Mouse (Mus musculus) liver, embryonic 12.5 days (tissue): ENCODE data around the gene Capn2. TPM values are rescaled to one million over a fixed set of nuclear protein-coding genes. Genes with fewer than 3 reads are reported as not detected.

Experiments used
- ATAC-seq: fragments of 200-750 bp; cut with Nextera tagmentation; 2 replicates; pipeline ENCODE4 v1.8.0; 2017; ENCODE audit warnings: moderate number of reproducible peaks, mild to moderate bottlenecking, moderate library complexity
- H3K27ac ChIP-seq: fragments of 300-500 bp; sonication (generic); 2 replicates; pipeline ENCODE4 v1.5.1; 2016; ENCODE audit warnings: mild to moderate bottlenecking
- H3K27me3 ChIP-seq: fragments of 300-500 bp; sonication (generic); replicated peaks from 2 replicates; pipeline ENCODE4 v1.6.1; 2016; ENCODE audit warnings: mild to moderate bottlenecking, moderate library complexity
- H3K36me3 ChIP-seq: fragments of 300-500 bp; sonication (generic); 2 replicates; pipeline ENCODE4 v1.6.1; 2016; ENCODE audit warnings: mild to moderate bottlenecking, moderate library complexity
- H3K4me1 ChIP-seq: fragments of 300-500 bp; sonication (generic); 2 replicates; pipeline ENCODE4 v1.6.1; 2016
- H3K4me2 ChIP-seq: fragments of 300-500 bp; sonication (generic); 2 replicates; pipeline ENCODE4 v1.6.1; 2016; ENCODE audit warnings: mild to moderate bottlenecking, moderate library complexity
- H3K4me3 ChIP-seq: fragments of 300-500 bp; sonication (generic); 2 replicates; pipeline ENCODE4 v1.5.1; 2016; ENCODE audit warnings: mild to moderate bottlenecking, moderate library complexity
- H3K9ac ChIP-seq: fragments of 300-500 bp; sonication (generic); 2 replicates; pipeline ENCODE4 v1.6.1; 2016; ENCODE audit warnings: mild to moderate bottlenecking, moderate library complexity
- H3K9me3 ChIP-seq: fragments of 300-500 bp; sonication (generic); replicated peaks from 2 replicates; pipeline ENCODE4 v1.6.1; 2016; ENCODE audit warnings: mild to moderate bottlenecking, moderate library complexity
- WGBS: fragments of 180-500 bp; shearing (Covaris S2); methylation state at CpG from one replicate; pipeline ENCODE4 v1.1.7; 2016; ENCODE audit not compliant: insufficient replicate concordance; 5-methylcytosine and 5-hydroxymethylcytosine counted together
- polyA plus RNA-seq: library from polyadenylated mRNA; unstranded; fragments of >200 nt; fragmentation: Nextera tagmentation; extraction: Ambion mirVana; gene quantifications from 2 replicates; pipeline ENCODE4 v1.2.1, GENCODE M21; 2016

The Capn2 gene
- polyA plus RNA-seq, 1 experiment from 2014 or later: 36.6 TPM

DNA sequence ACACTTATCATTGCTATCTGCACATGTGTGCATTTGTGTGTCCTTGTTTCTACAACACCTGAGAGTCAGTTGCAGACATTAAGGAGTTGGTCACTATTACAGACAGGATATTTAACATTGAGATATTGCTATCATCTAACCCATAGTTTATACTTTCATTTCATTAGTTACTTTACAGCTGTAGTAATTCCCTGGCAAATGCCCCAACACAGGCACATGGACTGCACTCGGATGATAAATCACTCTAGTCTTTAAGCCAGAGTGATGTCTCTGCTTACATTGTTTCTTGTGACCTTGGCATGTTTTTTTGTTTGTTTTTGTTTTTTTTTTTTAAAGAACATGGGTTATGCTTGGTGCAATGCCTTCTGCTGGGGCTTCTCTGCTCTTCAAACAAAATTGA lies 26.5 kb upstream of the Capn2 start:
- no peak overlapping the region for H3K27ac ChIP-seq
- ATAC-seq: no peak
- 57% methylated on average over 1 of the region's 1 CpGs for WGBS
- H3K4me3 ChIP-seq: no peak overlapping the region
- H3K4me1 ChIP-seq: peaks cover 4% of the 10 kb centered on the region; the same call in 1 of the 2 replicates
- H3K4me2 ChIP-seq: no peak overlapping the region
- no peak overlapping the region for H3K9ac ChIP-seq
- H3K27me3 ChIP-seq: no peaks in the 10 kb centered on the region
- H3K36me3 ChIP-seq: no peaks in the 10 kb centered on the region
- 0 out of 2 replicates have a peak, but pooled peaks cover 5% of the 10 kb centered on the region for H3K9me3 ChIP-seq

GRCm38 (mm10) chr1:182543136-182543535 lies 25.7 kb upstream of the Capn2 start:
- Histone ChIP-seq H3K4me1 (peaks cover 4% of the 10 kb centered on the region; the same call in 1 of the 2 replicates), H3K4me3 (no peak overlapping the region), H3K4me2 (no peak overlapping the region), H3K27me3 (no peaks in the 10 kb centered on the region), H3K9ac (no peak overlapping the region), H3K9me3 (0 out of 2 replicates have a peak, but pooled peaks cover 5% of the 10 kb centered on the region), H3K27ac (no peak overlapping the region), H3K36me3 (no peaks in the 10 kb centered on the region)
- WGBS: 45% methylated on average over 8 of the region's 8 CpGs
- no peak for ATAC-seq

DNA sequence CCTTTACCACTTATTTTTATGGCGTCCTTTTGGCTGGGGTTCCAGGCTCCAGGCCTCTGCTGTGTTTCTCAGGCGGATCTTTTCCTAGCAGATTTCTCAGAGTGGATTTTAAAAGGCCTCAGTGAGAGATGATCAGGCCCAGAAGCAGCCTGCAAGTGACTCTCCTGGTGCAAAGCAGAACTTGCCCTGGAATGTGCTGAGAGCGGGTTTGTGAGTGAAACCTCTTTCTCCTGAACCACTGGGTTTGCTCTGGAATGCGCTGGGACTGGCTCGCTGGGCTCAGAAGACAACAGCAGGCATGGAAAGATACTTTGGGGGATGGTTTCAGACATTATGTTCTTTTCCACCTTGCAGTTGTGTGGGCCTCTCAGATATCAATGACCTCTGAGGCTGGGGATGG lies 24.7 kb upstream of the Capn2 start:
- H3K4me2 ChIP-seq: no peak overlapping the region
- 66% methylated on average over 5 of the region's 5 CpGs for WGBS

DNA sequence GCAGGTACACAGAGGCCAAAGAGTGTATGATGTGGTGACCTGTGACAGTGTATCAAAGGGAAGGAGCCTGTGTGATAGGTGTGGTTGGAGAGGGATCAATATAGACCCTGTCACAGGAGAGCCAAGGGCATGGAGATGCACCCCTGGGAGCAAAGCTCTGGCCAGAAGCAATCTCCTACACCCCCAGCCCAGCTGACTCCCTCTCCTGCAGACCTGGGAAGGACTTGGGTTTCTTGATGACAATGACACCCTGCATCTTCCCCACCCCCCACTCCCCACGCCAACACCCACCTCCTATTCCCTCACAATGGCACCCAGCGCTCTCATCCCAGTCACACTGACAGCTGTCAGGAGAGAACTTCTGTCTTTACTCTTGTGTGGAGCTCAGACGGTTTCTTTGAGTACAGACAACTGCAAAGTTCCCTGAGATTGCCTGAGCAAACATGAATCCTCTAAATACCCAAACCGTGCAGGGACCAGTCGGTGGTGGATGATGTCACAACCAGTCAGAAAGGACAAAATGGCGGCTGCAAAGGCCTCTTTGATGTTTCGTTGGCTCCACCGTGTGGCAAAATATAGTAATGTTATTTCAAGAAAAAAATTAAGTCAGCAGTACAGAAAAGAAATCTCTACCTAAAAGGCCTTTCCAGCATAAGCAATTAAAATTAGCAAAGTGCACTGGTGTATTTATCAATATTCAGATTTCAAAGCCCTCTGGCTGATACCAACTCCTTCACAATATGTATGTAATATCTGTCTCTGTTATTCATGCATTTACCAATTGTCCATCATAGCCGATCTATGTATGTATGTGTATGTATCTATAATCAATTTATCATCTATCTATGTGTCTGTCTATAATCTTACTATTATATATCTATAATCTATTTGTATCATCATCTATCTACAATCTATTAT lies 21.9 kb upstream of the Capn2 start:
- Histone ChIP-seq H3K4me1 (peaks cover 4% of the 10 kb centered on the region; the same call in 1 of the 2 replicates), H3K4me3 (peak overlapping the region; percentile 31), H3K4me2 (peak overlapping the region; percentile 58), H3K9me3 (no peaks in the 10 kb centered on the region), H3K27ac (no peak overlapping the region), H3K9ac (peak overlapping the region; percentile 53; the same call in 1 of the 2 replicates), H3K27me3 (no peaks in the 10 kb centered on the region), H3K36me3 (no peaks in the 10 kb centered on the region)
- 16% methylated on average over 9 of the region's 9 CpGs for WGBS
- 0 out of 2 replicates have a peak, but pooled peaks have one; percentile 46 for ATAC-seq

More for the DNA sequence above, 24.7 kb upstream of the Capn2 start:
- Histone ChIP-seq H3K27me3 (no peaks in the 10 kb centered on the region), H3K4me1 (peaks cover 4% of the 10 kb centered on the region; the same call in 1 of the 2 replicates), H3K9ac (no peak overlapping the region), H3K36me3 (no peaks in the 10 kb centered on the region), H3K27ac (no peak overlapping the region), H3K9me3 (0 out of 2 replicates have a peak, but pooled peaks cover 5% of the 10 kb centered on the region), H3K4me3 (no peak overlapping the region)
- no peak for ATAC-seq

DNA sequence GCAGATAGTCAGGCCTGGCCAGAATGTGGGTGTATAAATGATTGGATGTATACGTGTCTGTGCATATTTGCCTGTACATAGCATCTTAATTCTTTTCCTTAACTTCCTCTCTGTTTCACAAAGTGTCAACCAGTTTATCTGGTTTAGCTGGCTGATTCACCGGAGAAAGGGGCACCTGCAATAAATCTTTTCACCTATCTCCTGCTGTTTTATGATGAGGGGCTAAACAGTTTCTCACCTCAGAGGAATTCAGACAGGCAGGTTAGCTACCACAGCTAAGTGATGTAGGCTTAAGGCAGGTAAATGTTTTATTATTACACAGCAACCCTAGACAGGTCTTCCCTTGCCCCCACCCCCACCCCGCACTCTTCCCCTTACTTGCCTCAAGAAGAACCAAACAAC lies 17.7 kb upstream of the Capn2 start:
- no peak overlapping the region for H3K4me3 ChIP-seq
- no peak for ATAC-seq
- H3K4me1 ChIP-seq: peaks cover 4% of the 10 kb centered on the region; the same call in 1 of the 2 replicates
- no peak overlapping the region for H3K4me2 ChIP-seq
- H3K9me3 ChIP-seq: no peaks in the 10 kb centered on the region
- no peak overlapping the region for H3K9ac ChIP-seq
- no peak overlapping the region for H3K27ac ChIP-seq
- WGBS: 66% methylated on average over 3 of the region's 3 CpGs
- no peaks in the 10 kb centered on the region for H3K36me3 ChIP-seq
- H3K27me3 ChIP-seq: no peaks in the 10 kb centered on the region; the same call in 1 of the 2 replicates

DNA sequence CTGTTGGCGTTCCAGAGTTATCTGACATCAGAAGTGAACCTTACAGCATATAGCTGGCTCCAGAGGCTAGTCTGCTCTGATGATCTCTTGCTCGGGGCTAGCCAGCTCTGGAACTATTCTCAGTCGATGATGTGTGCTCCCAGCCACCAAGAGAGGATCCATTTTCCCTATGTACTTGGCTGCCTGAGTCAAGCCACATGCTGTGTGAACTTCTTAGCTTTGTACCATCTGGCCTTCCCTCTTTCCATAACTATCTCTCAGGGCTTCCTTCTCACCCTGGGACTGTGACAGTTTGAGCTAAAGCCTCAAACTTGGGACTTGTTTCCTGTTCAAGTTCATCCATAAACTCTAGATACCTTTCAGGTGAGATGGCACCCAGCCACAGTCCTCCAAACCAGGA lies 16.2 kb upstream of the Capn2 start:
- Histone ChIP-seq H3K9me3 (no peaks in the 10 kb centered on the region), H3K27ac (no peak overlapping the region), H3K4me3 (no peak overlapping the region), H3K36me3 (no peaks in the 10 kb centered on the region), H3K4me1 (0 out of 2 replicates have a peak, but pooled peaks cover 3% of the 10 kb centered on the region), H3K9ac (no peak overlapping the region), H3K27me3 (no peaks in the 10 kb centered on the region; the same call in 1 of the 2 replicates), H3K4me2 (no peak overlapping the region)
- WGBS: 70% methylated on average over 3 of the region's 3 CpGs
- ATAC-seq: no peak

DNA sequence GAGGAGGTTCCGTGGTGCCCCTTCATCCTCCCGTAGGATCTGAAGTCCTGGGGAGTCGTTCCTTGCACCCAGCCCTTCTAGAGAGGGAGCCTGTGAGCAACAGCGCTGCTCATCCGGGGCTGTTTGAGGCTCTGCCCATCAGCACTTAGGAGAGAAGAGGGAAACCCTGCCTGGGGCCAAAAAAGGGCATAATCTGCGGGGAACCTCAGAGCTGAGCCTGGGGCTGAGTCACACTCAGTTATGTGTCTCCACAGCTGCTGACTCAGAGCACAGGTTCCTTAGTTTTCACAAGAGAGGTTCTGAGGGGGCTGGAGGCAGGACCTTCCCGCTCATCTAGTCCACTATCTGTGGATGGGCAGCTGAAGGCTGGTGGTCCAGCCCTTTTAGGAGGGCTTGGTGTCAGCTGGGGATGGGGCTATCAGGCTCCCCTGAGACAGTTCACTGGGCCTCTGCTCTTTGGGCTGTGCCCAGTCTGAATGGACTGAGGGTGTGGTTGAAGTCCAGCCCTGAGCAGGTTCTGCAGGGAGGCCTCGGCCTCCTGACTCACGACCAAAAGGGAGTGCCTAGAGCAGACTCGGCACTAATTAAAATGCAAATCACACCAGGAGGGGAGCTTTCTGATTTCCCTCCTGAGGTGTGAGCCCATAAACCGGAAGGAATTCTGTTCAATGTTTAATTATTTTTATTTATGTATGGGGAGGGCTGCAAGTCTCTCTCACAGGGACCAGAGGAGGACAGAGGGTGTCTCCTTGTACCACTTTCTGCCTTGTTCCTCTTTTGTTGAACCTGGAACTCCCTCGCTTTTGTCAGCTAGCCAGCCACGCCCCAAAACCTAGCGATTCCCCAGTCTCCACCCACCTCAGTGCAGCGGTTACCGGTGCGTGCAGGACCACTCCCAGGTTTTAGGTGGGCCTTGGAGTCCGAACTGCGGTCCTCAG lies 10.8 kb upstream of the Capn2 start:
- no peak overlapping the region for H3K9ac ChIP-seq
- 0 out of 2 replicates have a peak, but pooled peaks have one; percentile 46 for ATAC-seq
- peak overlapping the region; percentile 41 for H3K4me2 ChIP-seq
- H3K36me3 ChIP-seq: no peaks in the 10 kb centered on the region
- WGBS: 9% methylated on average over 19 of the region's 19 CpGs
- peaks cover 13% of the 10 kb centered on the region; the same call in 1 of the 2 replicates for H3K27me3 ChIP-seq
- H3K9me3 ChIP-seq: no peaks in the 10 kb centered on the region
- no peak overlapping the region for H3K4me3 ChIP-seq
- H3K4me1 ChIP-seq: peaks cover 15% of the 10 kb centered on the region
- H3K27ac ChIP-seq: 0 out of 2 replicates have a peak overlapping the region, but pooled peaks have one; percentile 11

GRCm38 (mm10) chr1:182527261-182527766 lies 9.9 kb upstream of the Capn2 start:
- Histone ChIP-seq H3K27ac (no peak overlapping the region), H3K27me3 (peaks cover 13% of the 10 kb centered on the region; the same call in 1 of the 2 replicates), H3K9ac (no peak overlapping the region), H3K36me3 (no peaks in the 10 kb centered on the region), H3K9me3 (no peaks in the 10 kb centered on the region), H3K4me3 (no peak overlapping the region), H3K4me2 (0 out of 2 replicates have a peak overlapping the region, but pooled peaks have one; percentile 41), H3K4me1 (peaks cover 15% of the 10 kb centered on the region)
- no peak for ATAC-seq
- 56% methylated on average over 13 of the region's 13 CpGs for WGBS

DNA sequence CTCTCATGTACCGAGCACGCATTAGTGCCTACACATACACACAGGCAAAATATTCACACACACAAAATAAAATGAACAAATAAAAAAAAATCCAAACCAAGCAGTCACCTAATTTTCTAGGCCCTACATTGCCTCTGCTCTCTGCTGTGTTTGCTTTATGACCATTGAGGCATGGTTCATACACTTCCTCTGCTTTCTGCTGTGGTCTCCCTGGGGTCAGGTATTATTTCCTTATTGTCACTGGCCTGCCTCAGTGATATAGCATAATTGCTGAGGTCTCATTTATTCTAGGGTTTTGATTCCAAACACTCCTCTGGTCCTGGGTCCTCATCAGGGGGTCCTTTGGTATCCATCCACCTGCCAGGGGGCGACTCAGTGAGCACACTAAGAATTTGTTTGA lies 8.2 kb upstream of the Capn2 start:
- Histone ChIP-seq H3K9ac (no peak overlapping the region), H3K27me3 (peaks cover 17% of the 10 kb centered on the region; the same call in 1 of the 2 replicates), H3K4me1 (peaks cover 15% of the 10 kb centered on the region), H3K4me3 (no peak overlapping the region), H3K36me3 (no peaks in the 10 kb centered on the region), H3K27ac (no peak overlapping the region), H3K4me2 (no peak overlapping the region), H3K9me3 (no peaks in the 10 kb centered on the region)
- 70% methylated on average over 3 of the region's 3 CpGs for WGBS
- no peak for ATAC-seq

DNA sequence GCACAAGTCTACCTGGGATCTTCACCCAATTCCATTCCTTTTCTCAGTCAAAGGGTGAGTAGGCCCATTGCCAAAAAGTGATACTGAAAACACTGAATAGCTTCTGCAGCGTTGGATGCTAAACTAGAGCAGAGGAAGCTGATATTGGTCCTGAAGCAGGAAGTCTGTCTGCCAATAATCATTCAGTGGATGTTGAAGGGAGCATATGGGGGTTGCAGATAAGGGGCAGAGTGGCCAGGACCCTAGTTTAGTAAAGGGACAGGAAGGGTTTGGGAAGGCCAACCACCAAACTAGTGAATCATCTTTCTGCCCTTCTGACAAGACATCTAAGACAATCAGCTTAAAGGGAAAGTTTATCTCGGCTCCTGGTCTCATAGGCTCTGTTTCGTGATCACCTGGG lies 6.3 kb upstream of the Capn2 start:
- 24% methylated on average over 3 of the region's 3 CpGs for WGBS
- Histone ChIP-seq H3K36me3 (no peaks in the 10 kb centered on the region), H3K9me3 (no peaks in the 10 kb centered on the region), H3K27me3 (peaks cover 29% of the 10 kb centered on the region), H3K4me3 (no peak overlapping the region), H3K27ac (no peak overlapping the region), H3K4me2 (no peak overlapping the region), H3K4me1 (peaks cover 14% of the 10 kb centered on the region), H3K9ac (no peak overlapping the region)
- ATAC-seq: no peak

DNA sequence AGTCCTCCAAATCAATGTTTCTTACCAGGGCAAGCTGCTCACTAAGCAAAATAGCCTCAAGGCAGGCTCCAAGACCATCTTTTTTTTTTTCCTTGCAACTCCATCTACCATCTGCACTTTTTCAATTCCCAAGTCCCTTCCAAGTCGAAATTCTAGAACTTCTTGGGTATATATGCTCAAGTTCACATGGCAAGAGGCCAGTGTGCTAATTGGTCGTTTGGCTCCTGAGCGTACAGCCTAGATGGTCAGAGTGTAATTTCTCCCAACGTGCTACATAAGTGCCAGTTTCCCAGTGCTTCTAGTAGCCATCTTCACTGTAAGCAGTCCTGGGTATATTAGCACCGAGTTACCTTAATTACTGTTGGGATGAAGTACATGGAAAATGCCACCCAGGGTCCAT lies 5.6 kb upstream of the Capn2 start:
- no peak overlapping the region for H3K9ac ChIP-seq
- H3K4me1 ChIP-seq: peaks cover 6% of the 10 kb centered on the region; the same call in 1 of the 2 replicates
- H3K27me3 ChIP-seq: peaks cover 32% of the 10 kb centered on the region
- 60% methylated on average over 5 of the region's 5 CpGs for WGBS
- H3K27ac ChIP-seq: no peak overlapping the region
- ATAC-seq: no peak
- no peaks in the 10 kb centered on the region for H3K9me3 ChIP-seq
- H3K4me2 ChIP-seq: no peak overlapping the region
- H3K4me3 ChIP-seq: no peak overlapping the region
- H3K36me3 ChIP-seq: no peaks in the 10 kb centered on the region
